Mouse (Mus musculus) ES-E14 (cell line): ENCODE measurements around the gene Aim2.

Source experiments
- ZC3H11A ChIP-seq: IDR thresholded peaks from 2 replicates; pipeline ENCODE4 v1.6.1; 2012; ENCODE audit warnings: low read depth, mild to moderate bottlenecking, inconsistent platforms, low read length, borderline replicate concordance
- ZNF384 ChIP-seq: IDR thresholded peaks from 2 replicates; pipeline ENCODE4 v1.6.1; 2012; ENCODE audit warnings: low read depth, low read length, inconsistent platforms

DNA sequence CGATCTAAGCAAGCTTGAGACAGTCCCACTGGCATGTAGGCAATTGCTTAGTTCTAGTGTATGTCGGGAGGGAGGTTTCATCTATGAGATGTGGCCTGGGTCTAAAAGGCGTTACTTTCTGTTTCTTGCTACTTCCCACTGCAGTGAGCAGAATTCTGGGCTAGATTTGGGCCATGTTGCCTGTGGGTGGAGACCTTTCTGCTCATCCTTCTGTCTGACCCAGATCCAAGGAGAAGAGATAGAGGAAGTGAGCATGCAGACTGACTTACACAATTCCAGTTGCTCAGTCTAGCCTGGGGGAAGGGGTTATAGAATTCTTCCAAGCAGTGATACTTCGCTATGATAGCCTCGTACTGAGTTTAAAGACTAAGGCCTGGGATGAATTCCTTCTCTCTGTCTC, 101.0 kb downstream of the Aim2 start:
- TF ChIP-seq ZC3H11A (no peak), ZNF384 (no peak)
